Mouse (Mus musculus) layer of hippocampus, adult 9-10 months (tissue): ENCODE measurements around the gene H2-T23.
"Not testable (repeated sequence)": the region's sequence is repeated elsewhere in the genome, so short reads cannot be mapped to it uniquely, and the experiment has no call there.

ENCODE experiments used
- DNase-seq: peaks from one replicate; pipeline ENCODE4 v3.0.0; 2022; ENCODE audit warnings: low spot score

H2-T23 gene

GRCm38 (mm10) chr17:36023710-36024654 is 8.7 kb downstream of the H2-T23 start:
- no peak for DNase-seq

GRCm38 (mm10) chr17:36022922-36023321 is 9.7 kb downstream of the H2-T23 start:
- no peak for DNase-seq

GRCm38 (mm10) chr17:36022098-36022497 is 10.6 kb downstream of the H2-T23 start:
- no peak for DNase-seq

- DNase-seq = no peak
Measured at GRCm38 (mm10) chr17:36021309-36021708, 11.3 kb downstream of the H2-T23 start.

- DNase-seq = no peak
Measured at GRCm38 (mm10) chr17:36020191-36021073, 12.2 kb downstream of the H2-T23 start, which contains the start of gene H2-T24. Gene H2-T24, minus strand, starts transcription at chr17:36020560.

GRCm38 (mm10) chr17:36019519-36019918 is 13.1 kb downstream of the H2-T23 start:
- no peak for DNase-seq

GRCm38 (mm10) chr17:36018979-36019378 is 13.7 kb downstream of the H2-T23 start:
- DNase-seq = no peak

GRCm38 (mm10) chr17:36017046-36017445 is 15.6 kb downstream of the H2-T23 start:
- DNase-seq = no peak

GRCm38 (mm10) chr17:36014977-36015376 is 17.7 kb downstream of the H2-T23 start:
- DNase-seq = no peak

GRCm38 (mm10) chr17:36004409-36004808 is 28.2 kb downstream of the H2-T23 start:
- not testable (repeated sequence) for DNase-seq

- no peak for DNase-seq
Measured at GRCm38 (mm10) chr17:36003331-36003730, 29.3 kb downstream of the H2-T23 start.

- no peak for DNase-seq
Measured at GRCm38 (mm10) chr17:36001966-36002365, 30.7 kb downstream of the H2-T23 start.

- DNase-seq = no peak
Measured at GRCm38 (mm10) chr17:36001121-36001897, 31.3 kb downstream of the H2-T23 start.

GRCm38 (mm10) chr17:36000349-36000748 is 32.3 kb downstream of the H2-T23 start:
- DNase-seq = no peak

GRCm38 (mm10) chr17:35999356-35999755 is 33.3 kb downstream of the H2-T23 start:
- no peak for DNase-seq

GRCm38 (mm10) chr17:35998545-35999305 is 33.9 kb downstream of the H2-T23 start:
- no peak for DNase-seq

- DNase-seq = no peak
Measured at GRCm38 (mm10) chr17:35997713-35998510, 34.7 kb downstream of the H2-T23 start.

- DNase-seq = peak; percentile 97
Measured at GRCm38 (mm10) chr17:35996949-35997348, 35.7 kb downstream of the H2-T23 start.

- DNase-seq = no peak
Measured at GRCm38 (mm10) chr17:35994879-35995240, 37.8 kb downstream of the H2-T23 start.

- peak; percentile 58 for DNase-seq
Measured at GRCm38 (mm10) chr17:35994175-35994878, 38.3 kb downstream of the H2-T23 start.
